Mouse (Mus musculus): Measurements from ENCODE around the gene Kcnma1.
A peak's percentile ranks its signal among the peaks of the same experiment; 100 is the strongest.

Kcnma1 gene

GRCm38 (mm10) chr14:23407051-23407450 lies 607.2 kb downstream of the Kcnma1 start:
- no peak for DNase-seq

- peak; percentile 15 for DNase-seq
Measured at GRCm38 (mm10) chr14:23400777-23401469, 613.4 kb downstream of the Kcnma1 start.

DNA sequence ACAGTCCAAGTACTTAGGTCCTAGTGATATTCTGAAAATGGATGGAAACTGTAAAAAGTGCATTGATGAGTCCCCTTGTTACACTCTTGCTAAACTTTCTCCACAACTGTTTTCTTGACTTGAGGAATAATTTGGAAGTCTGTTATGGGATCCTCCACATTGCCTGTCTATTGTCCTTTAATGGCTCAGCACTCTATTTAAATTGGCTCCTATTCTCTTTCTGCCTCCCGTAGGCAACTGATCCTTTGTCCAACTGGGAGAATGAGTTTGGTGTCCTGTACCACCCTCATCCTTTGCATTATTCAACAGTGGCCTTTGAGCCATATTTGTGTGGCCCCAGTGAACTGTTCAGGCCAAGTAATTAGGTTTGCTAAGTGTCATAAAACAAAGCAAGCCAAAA lies 616.6 kb downstream of the Kcnma1 start:
- DNase-seq, result no peak

GRCm38 (mm10) chr14:23391566-23391965 lies 622.7 kb downstream of the Kcnma1 start:
- no peak for DNase-seq

- DNase-seq, result no peak
Measured at GRCm38 (mm10) chr14:23390768-23391167, 623.5 kb downstream of the Kcnma1 start.

DNA sequence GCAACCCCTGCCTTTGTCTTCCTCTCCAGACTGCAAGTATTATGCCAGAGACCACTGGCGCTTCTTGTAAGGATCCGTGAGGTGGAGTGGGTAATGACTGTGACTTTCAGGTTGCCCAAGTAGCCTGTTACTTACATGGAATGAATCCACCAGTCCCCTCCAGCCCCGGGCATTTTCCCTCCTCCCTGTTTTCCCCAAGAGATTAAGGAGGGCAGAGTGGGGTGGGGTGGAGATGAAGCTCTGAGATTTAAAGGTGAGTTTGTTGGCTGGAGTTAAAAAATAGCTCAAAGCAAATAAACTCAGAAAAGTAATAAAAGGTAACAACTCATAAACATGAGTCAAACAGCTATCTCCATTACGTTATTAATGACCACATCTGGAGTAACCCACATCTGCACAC lies 624.1 kb downstream of the Kcnma1 start:
- no peak for DNase-seq

GRCm38 (mm10) chr14:23386786-23387185 lies 627.5 kb downstream of the Kcnma1 start:
- DNase-seq, result no peak

GRCm38 (mm10) chr14:23385776-23386608 lies 628.3 kb downstream of the Kcnma1 start:
- no peak for DNase-seq

DNA sequence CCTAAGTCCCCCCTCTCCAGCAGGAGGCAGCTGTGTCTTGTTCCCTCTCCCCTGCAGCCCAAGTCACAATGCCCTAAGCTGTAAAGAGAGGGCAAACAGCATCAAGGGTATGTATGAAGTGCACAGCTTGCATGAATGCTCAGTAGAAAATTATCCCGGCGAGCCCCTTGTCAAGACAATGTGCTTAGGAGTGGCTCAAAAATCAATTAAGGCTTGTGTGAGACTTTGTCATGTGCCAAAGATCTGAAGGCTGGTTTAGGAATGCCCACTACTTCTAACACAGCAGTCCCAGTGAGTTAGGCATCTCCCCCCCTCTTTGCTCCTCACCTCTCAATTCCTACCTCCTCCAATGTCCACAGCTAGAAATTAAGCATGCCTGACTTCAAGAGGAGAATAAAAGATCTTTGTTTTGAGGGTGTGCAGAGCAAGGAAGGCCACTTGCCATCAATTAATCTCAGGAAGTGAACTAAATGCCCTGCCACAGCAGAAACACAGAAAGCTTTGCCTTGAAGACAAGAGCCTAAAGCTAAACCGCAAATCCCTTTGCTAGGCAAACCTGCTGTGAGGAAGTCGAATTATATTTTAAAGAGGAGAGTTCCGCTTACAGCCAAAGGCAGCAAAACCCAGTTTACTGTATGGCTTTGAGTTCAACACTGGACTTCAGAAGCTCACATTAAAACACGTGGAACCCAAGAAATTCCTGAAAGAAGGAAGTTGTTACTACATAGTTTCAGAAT lies 635.8 kb downstream of the Kcnma1 start:
- DNase-seq, result no peak

DNA sequence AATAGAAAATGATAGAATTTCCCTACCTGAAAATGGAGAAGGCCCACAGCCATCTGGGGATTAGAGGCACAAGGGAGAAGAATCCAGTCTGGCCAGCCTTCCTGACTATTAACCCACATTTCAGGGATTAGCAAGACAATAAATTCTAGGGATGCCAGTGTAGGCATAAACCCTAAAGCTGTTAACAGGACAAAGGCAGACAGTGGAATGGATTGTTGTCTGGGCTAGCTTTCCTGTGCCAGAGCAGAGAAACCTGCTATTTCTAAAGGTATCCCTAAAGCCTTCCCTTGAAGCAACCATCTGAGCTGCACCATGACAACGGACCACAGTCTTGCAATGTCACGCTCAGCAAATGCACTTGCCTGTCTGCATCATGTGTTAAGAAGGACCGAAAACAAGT lies 642.3 kb downstream of the Kcnma1 start:
- no peak for DNase-seq

DNA sequence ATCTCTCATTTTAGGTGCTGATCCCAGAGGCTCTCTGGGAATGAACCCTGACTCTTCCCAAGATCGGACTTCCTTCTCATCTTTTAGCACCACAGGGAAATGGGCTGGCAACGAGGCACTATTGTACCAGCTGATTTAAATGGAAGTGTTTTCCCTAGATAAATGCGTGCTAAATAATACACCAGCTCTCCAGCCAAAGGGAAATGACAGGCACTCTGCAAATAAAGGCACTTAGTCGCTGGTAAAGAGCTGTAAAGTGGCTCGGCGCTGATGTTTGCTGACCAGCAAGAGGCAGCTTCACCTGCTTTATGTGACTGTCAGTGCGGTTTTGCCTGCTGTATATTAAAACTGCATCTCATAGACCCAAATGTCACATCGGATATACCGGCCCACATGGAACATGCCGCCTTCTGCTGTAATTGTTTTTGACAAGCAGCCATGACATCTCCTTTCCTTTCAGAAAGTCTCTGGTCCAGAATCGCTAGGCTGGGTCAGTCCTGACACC lies 653.7 kb downstream of the Kcnma1 start:
- no peak for DNase-seq

DNA sequence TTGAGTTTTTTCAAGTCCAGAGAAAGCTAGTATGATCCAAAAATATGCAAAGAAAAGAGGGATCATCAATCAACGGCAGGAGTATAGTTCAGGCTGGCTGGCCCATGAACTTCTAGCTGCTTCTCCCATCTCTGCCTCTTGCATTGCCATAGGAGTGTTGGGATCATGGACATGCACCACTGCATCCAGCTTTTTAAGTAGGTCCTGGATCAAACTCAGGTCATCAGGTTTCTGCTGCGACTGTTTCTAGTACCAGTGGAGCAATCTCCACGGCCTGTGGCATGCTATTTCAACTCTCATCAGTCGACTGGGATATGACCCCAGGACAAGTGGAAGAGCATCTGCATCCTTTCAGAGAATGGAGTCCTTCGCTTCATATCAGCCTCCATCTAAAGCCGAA lies 655.5 kb downstream of the Kcnma1 start:
- no peak for DNase-seq

- DNase-seq, result no peak
Measured at GRCm38 (mm10) chr14:23357529-23358278, 656.6 kb downstream of the Kcnma1 start.

DNA sequence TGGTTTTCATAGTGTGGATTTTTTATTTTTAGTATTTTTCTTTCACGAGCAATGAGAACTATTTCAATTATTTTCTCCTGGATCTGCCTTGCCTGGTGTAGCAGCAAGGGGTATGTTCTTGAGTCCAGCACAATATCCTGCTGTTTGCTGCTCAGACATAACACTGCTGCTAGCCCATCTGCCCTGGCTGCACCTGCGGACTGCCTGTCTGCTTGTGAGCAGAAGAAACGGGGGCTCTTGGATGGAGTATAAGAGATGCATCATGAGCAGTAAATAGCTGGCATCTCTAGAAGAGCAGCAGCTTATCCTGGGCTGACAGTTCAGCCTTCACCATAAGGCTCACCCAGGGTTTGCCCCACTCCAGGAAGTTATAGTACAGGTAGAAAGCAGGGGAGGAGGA lies 687.5 kb downstream of the Kcnma1 start:
- no peak for DNase-seq

DNA sequence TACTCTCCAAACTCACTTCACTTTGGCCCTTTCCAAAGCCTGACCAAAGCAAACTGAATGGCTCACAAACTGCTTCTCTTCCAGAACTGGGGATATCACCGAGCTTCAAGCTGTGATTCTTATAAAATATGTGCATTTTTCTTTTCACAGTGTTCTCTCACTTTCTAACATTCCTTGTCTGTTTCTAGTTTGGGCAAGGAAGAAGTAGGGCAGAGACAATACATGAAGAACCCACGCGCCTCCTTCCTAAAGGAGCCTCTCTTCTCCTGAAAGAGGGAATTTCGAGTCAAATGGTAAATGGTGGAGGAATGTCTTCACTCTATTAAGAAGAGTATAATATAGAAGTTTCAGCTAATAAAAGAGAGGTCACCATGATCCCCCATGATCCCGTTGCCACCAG lies 709.0 kb downstream of the Kcnma1 start:
- no peak for DNase-seq

DNA sequence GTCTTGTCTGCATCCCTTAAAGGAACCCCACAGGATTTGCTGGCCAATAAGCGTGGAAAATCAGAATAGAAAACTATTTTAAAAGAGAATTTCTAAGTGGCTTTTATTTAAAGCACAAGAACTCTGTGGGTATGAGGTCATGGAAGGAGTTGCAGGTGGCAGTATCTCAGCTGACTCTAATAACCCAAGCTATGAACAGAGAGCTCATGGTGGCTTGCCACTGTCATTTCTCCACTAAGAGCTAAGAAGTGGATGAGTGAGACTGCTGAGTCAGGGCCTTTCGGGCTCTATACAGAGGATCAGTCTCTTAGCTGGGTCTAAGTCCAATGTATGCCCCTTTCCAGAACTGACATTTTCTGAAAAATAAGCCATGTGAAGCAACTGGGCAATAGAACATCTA lies 713.8 kb downstream of the Kcnma1 start:
- no peak for DNase-seq

GRCm38 (mm10) chr14:23290634-23291033 lies 723.7 kb downstream of the Kcnma1 start:
- no peak for DNase-seq

DNA sequence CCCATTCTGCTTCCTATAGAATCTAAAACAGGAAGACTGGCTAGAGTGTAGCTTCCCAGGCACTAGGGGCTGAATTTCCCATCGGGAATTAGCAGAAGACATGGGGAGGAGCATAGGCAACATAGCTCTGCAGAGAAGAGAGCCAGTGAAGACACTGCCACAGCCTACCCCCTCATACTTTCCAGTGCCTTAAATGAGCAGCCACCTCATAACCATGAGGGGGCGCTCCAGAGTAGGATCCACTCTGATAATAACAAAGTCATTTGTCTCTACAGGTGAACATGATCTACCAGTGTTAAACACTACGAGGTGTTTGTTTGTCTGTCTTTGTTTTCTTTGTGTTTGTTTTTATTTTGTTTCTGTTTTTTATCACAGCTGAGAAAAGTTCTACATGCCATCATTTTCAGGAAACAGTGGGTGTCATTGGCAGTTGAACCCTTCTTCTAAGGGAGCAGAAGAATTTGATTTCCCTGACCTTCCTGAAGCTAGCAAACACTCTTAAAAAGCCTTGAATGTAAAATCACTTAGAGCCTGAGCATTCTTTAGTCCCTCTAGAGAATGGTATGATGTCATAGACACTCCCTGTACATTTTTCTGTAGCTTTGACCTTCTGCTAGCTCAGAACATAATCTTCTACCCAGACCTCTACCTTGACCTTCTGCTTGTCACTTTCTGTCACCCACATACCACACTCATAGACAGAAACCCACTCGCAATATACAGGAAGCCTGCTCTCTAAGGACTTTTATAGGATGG lies 747.6 kb downstream of the Kcnma1 start:
- DNase-seq, result no peak

DNA sequence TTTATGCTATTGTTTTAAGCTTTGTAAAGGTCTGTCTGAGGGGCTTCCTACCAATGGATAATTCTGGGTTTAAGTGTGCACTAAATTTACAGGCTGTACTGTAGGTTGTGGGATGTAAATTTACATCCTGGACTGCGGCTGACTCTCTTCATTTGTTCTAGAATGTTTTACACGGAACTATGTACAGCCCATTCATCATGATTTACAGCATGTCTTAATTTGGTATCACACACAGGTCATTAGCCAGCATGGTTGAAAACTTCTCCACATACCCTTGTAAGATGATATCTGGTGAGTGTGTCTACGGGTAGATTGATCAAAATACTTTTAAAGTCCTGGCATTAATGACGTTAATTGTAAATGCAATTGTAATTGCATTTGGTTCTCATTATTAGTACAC lies 761.1 kb downstream of the Kcnma1 start:
- DNase-seq, result no peak

DNA sequence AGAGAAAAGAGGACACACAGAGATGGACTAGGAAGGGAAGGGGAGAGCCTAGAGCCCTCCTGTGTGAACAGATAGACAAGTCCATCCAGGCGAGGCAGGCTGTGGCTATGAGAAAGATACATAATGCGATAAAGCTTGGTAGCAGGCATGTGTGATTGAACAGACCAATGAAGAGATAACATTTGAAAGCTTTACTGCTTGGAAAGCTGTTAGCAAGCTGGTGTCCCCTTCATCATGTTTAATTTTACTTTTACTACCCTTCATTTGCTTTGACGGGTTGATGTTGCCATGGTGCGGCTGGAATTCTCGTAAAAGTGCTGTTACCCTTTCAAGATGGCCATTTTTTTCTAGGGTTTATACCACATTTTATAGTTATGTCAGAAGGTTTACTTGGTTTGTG lies 769.8 kb downstream of the Kcnma1 start:
- no peak for DNase-seq

DNA sequence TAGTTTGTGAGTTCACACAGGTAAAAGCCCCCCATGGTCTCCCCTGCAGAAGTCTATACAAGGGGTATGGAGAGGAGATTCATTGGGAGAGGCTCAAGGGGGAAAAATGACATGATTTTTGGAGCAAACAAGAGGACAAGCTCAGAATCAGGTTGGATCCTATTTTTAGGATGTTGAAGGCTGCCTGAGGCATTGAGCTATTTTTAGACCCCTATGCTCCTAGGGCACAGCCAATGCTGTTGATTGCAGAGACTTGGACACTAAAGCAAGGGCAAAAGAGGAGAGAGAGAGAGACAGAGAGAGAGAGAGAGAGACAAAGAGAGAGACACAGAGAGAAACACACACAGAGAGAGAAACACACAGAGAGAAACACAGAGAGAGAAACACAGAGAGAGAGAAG lies 770.4 kb downstream of the Kcnma1 start:
- no peak for DNase-seq

Data from kidney, adult 18-20 months (tissue).